Mouse (Mus musculus) forelimb bud, embryonic 11.5 days (tissue): ENCODE measurements at regions not wholly inside any gene's neighbourhood (a gene's known extent, or its start where the extent isn't known, plus 50 kb on each side); places are given as distances from the start of the nearest gene placed in this dataset.

ENCODE experiments used
- DNase-seq: peaks from one replicate; pipeline ENCODE4 v3.0.0-alpha.2; 2012; ENCODE audit warnings: low read depth, low spot score

DNA sequence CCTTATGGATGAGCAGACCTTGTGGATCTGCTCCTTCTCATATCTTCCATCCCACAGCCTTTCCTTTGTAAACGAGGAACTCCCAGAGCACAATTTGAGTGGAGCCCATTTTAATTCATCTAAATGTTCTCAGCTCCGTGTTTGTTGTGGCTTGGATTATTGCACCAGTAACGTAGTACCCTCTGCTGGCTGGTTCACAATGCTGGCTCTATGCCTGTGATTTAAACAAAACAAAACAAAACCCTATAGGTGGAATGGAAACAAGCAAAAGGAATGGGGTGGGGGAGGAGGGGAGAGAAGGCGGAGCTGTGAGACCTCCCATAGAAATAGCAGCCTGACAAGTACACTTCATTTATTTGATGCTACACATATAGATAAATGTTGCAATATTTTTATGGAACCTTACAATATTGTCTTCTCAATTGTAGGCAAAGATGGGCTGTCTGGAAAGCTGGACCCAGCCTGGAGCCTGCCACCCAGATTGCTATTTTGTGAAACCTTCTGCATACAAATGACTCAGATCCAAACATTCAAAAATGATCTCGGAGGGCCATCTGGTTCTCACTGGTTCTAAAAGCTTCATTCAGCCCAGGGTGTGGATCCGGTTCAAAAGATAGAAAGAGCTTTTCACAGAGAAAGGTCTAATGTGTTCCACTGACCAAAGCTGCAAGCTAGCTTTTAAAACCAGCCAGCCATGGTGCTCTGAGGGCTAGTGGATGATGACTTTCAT is 230.3 kb upstream of the Ubash3b start:
- no peak for DNase-seq

DNA sequence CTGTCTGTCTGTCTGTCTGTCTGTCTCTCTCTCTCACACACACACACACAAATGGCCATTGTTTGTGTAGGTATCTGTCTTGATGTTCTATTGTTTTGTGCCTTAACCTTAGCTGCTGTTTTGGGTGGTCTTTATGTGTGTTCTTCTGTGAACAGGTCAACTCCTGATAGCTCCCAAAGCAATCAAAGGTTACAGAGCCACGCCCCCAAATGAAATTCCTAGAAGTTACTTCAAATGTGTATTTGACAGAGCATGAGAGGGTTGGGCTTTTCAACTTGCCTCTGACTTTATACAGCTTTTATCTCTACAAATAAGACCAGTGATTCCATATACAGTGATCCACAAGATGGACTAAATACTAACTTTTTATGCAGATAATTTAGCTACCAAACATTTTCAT is 217.8 kb upstream of the Ubash3b start:
- no peak for DNase-seq

DNA sequence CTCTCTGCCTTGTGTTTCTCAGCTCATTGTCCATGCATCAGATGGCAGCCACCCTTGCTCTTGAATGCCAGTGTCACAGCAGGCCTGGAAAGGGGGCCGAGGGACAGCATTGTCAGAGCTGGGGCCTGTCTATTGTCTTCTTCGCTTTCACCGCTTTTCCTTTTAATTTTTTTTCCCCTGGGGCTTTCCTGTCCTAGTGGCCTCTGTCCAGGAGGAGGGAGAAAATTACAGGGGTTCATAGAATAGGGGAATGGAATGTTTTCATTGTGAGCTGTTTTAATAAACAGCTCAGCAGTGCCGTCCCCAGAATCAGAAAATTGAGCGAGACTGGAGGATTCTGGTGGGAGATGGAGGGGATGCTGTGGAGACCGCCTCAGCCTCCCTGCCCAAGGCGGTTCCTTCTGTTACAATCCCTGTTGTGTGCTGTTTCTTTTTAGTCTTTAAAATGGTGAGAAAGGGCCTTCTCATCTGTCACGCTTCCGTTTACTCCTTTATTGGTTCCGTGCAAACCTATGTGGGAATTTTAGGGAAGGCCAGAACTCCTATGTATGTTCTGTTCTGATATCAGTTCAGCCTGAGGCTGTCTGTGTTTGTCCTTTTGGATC is 217.2 kb upstream of the Ubash3b start:
- DNase-seq, result no peak

DNA sequence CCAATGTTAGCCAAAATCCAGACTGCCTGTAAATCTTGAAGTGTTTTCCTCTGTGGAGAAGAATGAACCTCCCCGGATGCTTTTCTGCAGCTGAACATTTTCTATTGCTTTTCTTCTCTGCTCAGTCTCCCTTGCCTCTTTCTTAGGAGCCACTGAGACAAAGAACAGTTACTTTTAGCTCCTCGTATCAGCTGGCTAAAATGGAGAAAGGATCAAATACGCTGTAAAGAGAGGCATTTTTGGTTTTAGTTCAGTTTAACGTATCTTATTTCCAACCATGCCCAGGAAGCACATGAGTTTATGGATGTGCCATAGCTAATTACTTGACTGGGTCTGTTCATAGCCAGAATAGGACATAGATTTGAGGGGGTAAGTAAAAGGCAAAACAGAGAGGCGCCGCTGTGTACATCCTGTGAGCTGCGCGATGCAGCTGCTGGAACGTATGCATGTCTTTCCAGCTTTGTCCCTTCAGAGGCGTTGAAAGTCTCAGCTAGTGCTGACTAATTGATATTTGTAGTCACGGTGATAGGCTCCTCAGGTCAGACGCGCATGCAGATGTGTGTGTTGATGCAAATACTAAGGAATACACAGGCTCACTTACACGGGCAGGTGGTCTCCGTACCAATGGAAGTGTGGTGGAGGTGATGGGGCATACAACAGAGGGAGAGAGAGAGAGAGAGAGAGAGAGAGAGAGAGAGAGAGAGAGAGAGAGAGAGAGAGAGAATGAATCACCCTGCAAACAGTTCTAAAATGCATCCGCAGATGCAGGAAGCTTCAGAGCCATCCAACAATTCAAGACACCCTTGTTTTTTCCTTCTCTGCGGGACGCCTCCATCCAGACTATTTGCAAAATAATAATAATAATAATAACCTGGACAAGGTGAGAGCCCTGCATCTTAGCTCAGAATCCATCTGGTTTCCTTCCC is 216.5 kb upstream of the Ubash3b start:
- DNase-seq, result no peak

DNA sequence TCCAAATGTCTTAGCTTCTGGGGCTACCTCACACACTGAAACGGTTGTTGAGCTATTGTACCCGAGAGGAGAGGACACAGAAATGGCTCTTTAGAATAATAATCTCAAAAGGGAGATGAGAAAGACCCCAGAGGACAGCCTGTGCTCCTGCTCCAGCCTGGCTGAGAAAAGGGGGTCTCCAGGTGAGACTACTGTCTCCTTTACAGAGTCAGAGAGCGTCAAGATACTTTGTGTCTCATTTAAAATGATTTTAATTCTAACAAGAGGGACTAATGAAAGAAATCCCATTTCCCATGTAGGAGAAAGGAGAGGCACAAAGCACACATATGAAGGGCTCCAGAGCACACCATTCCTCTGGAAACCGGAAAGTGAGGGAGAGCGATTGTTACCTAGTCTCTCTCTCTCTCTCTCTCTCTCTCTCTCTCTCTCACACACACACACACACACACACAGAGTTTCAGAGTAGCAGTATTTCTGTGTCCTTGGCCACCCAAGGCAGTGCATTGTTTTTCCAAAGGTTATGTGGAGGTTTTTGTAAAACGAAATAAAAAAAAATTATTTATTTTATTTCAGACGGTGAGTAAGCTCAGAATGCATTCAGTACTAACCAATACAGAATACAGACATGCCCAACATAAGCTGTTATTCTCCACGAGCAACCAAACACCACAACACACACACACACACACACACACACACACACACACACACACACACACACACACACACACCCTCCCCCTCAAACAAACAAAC is 215.6 kb upstream of the Ubash3b start:
- no peak for DNase-seq

DNA sequence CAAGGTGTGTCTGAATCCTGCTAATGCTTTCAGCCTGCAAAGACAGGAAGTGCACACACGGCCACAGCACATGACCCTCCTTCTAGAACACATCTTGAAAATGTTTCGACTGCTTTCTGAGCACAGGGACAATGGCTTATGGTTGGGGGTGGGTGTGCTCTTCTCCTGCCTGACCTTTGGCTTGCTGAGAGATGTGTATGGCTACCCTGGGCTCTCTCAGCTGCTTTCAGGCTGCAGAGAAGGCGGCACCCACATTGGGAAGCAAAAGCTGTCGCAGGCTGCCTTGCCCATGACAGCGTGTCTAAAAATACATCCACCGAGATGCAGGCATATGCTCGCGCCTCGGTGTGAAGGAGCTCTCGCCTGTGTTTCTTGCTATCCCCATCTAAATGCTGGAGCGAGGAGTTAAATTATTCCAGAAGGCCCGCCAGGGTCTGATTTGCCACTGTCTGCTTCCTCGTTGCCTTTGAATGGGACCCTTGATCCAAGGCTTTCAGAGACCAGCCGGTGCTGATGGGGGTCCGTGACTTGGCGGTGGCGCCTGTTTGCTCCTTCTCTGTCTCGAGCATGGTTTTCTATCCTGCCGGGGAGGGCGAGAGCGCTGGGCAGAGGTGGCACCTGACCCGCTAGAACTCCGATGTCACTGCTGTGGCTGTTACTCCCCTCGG is 214.6 kb upstream of the Ubash3b start:
- peak; percentile 48 for DNase-seq

DNA sequence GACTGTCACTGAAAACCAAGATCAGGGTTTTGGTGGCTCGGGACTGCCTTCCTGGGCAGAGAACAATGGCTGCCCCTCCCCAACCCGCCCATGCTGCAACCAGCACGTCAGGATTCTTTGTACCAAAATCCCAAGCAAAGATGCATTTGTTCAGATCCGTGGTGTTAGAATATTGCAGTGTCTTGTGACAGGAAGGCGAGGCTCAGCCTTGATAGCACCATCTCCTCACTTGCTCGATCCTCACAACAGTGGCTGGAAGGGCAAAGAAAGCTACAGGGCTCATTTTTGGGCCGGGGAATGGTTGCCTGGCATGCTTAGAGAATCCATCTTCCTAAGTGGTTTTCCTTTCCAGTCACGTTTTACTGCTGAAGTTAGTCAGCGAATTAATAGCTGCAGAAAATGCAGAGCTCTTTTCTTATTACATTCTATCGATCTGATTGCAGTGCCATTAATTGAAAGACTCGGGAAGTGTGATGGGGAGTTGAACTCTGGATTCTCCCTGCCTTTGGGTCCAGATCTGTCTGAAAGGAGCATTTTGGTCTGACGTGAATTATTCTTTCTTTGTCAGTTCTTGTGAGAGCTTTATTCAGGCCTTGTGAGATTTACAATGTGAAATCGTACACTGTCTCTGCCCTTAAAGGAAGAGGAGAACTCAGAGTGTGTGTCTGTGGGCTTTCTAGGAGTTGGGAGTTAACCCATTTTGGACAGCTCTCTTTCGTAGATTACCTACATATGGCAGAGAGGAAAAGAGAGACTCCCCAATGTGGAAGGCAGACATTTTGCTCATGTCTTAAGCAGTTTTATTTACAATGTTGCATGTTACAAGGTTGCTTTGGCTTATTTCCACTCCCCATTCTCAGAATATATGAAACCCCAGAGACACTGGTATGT is 213.3 kb upstream of the Ubash3b start:
- no peak for DNase-seq

DNA sequence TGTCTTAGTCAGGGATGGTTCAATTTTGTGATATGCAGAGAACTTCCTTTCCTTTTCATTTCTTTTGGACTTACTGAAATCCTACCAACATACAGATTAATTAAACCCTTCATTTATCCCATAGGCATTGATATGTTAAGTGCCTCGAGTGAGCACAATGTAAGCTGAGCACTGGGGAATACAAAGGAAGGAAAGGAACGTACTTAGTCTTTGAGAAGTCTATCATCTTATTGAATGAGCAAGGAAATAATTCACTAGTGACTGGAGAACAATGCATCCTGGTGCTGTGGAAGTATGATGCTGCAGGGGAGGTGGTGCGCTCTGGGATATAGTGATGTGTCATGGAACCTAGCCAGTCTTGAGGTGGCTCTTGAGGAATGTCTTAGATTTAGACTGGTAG is 204.9 kb upstream of the Ubash3b start:
- no peak for DNase-seq

DNA sequence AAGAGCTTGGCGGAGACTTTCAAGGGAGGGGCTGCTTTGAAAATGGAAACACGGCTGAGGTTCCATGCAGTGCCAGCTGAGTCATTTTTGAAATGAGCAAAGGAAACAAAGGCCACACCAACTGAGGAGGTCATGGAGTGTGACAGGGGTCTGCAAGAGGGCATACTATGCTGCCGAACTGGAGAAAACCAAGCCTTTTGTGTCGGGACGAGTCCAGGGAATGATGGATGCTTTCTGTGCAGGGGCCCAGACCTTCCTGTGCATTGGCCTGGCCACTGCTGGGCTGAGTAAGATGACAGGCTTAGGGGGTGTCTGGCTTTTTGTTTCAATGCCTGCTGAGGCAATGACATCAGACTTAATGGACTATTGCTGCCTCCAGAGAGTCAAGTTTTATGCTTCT is 203.8 kb upstream of the Ubash3b start:
- no peak for DNase-seq

DNA sequence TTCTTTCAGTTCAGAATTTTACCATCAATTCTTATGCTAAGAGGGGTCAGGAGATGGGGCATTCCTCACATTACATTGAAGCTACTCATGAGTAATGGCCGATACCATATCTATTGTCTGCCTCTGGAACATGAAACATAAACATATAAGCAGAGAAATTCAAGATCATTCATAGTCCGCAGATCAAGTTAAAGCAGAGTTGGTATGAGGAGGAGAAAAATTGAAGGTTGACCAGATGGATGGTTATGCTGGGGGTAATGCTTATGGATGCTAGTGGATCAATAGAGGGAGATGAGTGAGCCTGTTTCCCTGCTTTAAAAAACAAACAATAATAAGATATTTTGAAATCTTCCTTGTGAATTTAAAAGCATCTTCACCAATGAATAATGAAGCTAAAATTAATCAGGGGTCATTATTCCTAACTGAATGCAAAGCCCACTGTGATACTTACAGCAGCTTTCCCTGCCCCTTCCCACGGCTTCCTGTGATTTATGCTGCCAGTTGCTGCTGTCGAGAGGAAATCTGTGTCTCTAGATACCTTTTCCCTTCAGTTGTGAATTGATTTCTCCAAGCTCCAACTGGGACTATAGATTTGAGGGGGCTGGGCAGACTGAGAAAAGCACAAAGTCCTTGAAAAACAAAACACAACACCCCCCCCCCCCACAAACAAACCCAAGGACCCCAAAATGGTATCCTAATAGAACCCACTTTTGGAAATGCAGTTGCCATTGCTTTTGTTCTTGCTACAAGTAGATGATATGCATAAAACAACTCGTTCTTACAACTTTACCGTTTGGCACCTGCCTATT is 203.1 kb upstream of the Ubash3b start:
- DNase-seq, result no peak

DNA sequence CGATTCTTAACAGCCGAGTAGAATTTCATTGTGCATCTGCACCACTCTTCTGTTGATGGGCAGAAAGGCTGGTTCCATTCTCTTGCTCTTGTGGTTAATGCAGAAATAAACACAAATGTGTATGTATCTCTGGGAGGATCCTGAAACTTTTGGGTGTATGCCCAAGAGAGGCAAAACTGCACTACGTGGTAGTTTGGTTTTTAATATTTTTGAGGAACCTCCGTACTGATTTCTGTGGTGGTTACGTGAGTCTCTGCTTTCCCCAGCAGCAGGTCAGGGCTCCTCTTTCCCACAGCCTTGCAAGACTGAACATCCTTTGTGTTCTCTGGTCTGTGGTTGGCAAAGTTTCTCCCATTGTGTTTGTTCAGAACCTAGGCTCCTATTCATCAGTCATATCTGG is 198.9 kb upstream of the Ubash3b start:
- DNase-seq, result no peak

DNA sequence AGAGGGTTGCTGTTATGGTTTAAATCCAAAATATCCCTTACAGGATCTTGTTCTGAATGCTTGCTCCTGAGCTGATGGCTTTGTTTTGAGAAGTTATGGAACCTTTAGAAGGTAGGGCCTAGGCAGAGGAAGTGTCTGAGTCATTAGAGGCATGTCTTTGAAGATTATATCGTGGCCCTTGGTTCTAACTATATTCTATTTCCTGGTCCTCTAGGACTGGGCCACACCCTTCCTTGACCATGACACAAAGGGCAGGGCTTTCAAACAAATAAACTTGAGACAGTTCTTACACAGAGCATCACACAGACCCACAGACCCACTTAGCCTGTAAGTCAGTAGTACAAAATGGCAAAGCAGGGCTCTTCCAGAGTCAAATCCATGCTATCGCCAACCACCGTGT is 197.8 kb upstream of the Ubash3b start:
- DNase-seq, result no peak

DNA sequence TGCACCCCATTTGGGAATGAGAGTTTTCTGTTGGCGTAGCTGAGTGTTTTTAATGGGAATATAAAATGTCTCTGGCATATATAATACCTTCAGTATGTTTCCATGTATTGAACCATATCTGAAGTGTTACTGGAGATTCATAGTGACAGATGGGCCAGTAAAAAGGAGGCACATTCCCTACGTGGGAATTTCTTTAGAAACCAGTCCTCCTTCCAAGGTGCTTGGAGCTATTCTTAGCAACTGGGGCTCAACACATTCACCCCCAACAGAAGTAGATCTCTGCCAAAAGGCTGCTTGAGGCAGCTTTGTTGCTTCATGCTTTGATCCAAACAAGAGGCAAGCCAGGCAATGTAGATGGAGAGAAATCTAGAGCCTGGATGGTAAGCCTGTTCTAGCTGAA is 183.8 kb upstream of the Ubash3b start:
- DNase-seq, result no peak

DNA sequence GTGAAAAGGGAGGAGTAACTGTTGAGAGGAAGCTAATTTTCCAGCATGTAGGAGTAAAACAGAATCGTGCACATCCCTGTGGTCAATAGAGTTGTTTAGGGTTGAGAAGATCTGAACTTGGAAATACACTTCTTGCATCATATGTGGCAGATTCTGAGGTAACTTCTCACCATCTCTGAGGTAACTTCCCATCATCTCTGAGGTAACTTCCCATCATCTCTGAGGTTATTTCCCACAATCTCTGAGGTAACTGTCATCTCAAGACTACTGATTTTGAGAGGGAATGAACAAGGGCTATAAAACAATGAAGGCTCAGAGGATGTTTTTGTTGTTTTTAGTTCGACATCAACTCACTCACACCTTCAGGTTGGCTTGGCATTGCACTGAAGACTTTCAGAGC is 175.9 kb upstream of the Ubash3b start:
- DNase-seq, result no peak

DNA sequence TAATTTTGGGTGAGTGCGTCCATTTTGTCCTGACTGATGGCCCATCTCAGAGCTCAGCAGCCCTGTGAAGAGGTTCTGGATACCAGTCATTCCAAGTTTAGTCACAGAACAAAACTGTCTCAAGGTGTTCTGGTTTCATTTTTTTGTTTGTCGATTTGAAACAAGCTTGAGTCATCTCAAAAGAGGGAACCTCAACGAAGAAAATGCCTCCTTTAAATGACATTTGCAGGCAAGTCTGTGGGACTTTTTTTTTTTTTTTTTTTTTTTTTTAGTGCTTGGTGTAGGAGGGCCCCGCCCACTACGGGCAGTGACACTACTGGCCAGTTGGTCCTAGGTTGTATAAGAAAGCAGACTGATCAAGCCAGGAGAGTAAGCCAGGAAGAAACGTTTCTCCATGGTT is 175.3 kb upstream of the Ubash3b start:
- no peak for DNase-seq

DNA sequence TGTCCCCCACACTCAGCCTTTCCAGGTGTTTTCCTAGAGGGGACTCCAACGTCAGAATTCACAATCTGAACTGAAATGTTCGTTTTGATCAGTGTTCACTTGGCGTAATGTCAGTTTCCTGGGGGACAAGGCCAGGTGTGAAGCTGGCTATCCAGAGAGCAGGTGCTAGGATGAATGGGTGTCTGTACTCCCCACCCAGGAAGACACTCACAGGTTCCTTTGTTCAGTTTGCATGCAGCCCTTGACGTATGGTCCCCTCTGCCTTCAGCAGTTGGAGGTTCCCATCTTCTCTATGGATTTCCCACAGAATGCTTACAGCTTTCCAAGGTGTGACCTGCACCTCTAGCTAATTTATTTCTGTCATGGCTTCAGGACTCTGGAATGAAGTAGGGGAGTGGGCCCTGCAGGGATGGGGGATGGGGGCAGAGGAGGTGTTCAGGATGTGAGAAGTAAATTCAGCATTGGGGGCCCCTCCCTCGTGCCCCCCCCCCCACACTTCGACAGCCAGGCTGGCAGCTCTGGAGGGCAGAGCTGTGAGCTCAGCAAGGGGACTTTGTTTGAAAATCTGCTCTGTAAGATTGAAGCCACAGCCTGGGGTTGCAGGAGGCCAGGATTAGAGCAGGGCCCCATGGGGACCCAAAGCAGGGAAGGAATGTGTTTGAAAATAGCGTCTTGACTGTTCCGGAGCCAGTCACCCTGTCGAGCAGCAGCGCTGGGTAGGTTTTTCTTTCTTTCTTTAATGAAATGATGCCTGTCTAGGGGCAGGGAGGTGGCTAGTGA is 173.2 kb upstream of the Ubash3b start:
- DNase-seq, result peak; percentile 43

DNA sequence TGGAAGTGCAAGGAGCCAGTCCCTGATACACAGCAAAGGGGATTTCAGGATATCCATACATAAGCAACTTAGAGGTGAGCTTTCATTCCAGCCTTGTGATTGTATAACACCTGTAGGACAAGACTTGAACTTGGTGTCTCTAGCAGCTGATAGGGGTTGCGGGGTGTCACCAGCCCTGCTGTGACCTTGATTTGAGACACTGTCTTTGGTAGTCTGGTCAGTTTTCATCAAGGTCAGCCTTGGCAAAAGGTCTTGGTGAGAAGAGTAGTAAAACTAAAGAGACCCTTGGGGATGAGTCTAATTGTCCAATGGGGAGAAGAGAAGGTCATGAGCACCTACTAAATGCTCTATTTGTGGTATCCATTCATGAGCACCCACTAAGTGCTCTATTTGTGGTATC is 172.0 kb upstream of the Ubash3b start:
- no peak for DNase-seq

DNA sequence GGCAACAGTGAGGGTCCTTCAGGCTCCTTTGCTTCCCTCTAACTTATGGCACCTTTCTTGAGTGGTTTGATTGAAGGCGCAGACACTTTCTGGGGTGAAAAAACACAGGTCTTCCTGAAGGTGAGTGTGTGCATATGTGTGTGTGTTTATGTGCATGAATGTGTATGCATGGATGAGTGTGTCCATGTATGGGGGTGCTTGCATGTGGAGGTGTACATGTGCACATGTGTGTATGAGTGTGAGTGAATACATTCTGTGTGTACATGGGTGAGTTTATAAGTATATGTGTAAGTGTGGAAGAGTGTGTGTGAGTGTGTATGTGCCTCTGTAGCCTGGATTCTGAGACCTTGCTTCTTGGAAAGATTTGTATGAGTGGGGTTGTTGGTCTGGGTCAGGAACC is 167.5 kb upstream of the Ubash3b start:
- DNase-seq, result no peak

DNA sequence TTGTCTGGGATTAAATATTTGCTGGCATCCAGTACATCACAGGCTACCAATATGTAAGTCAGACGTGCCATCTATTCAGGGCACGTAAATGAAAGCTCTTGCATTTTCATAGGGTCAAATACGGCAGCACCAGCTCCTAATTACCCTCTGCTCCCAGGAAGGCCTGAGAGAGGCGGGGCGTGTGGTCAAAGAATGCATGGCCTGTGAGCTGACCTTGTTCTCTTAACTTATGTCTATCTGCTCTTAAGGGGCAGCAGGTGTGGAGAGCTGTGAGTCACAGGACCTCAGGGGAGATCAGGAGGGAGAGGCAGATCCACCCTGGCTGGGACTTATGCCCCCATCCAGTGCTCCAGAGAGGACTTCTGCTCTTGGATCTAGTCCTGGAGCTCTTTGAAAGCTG is 167.0 kb upstream of the Ubash3b start:
- no peak for DNase-seq
